Mouse (Mus musculus) liver, embryonic 16.5 days (tissue): ENCODE results near the gene Alox5. TPM values are rescaled to one million over a fixed set of nuclear protein-coding genes. Genes with fewer than 3 reads are reported as not detected.

ENCODE experiments used
- ATAC-seq: fragments of 200-750 bp; cut with Nextera tagmentation; 2 replicates; pipeline ENCODE4 v1.8.0; 2017; ENCODE audit warnings: low read depth, mild to moderate bottlenecking, moderate number of reproducible peaks, moderate library complexity
- H3K27ac ChIP-seq: fragments of 300-500 bp; sonication (generic); 2 replicates; pipeline ENCODE4 v1.5.1; 2014; ENCODE audit warnings: mild to moderate bottlenecking, low read length
- H3K27me3 ChIP-seq: fragments of 300-500 bp; sonication (generic); 2 replicates; pipeline ENCODE4 v1.6.1; 2014; ENCODE audit warnings: low read depth, low read length, mixed read lengths; ENCODE audit not compliant: control insufficient read depth, insufficient read depth
- H3K36me3 ChIP-seq: fragments of 300-500 bp; sonication (generic); 2 replicates; pipeline ENCODE4 v1.6.1; 2014; ENCODE audit warnings: mild to moderate bottlenecking; ENCODE audit not compliant: control insufficient read depth, insufficient read depth
- H3K4me1 ChIP-seq: fragments of 300-500 bp; sonication (generic); 2 replicates; pipeline ENCODE4 v1.6.1; 2014; ENCODE audit warnings: low read depth, low read length, mixed read lengths; ENCODE audit not compliant: control insufficient read depth
- H3K4me2 ChIP-seq: fragments of 300-500 bp; sonication (generic); 2 replicates; pipeline ENCODE4 v1.6.1; 2014; ENCODE audit warnings: low read depth, low read length, mixed read lengths
- H3K4me3 ChIP-seq: fragments of 300-500 bp; sonication (generic); 2 replicates; pipeline ENCODE4 v1.5.1; 2014; ENCODE audit warnings: low read depth, mild to moderate bottlenecking, low read length
- H3K9ac ChIP-seq: fragments of 300-500 bp; sonication (generic); 2 replicates; pipeline ENCODE4 v1.6.1; 2014; ENCODE audit warnings: low read depth, low read length
- H3K9me3 ChIP-seq: fragments of 300-500 bp; sonication (generic); replicated peaks from 2 replicates; pipeline ENCODE4 v1.6.1; 2016; ENCODE audit warnings: low read length; ENCODE audit not compliant: control insufficient read depth
- WGBS: fragments of 180-500 bp; shearing (Covaris S2); extraction: QIAGEN DNeasy Blood & Tissue Kit; methylation state at CpG from one replicate; pipeline ENCODE4 v1.1.7; 2014; ENCODE audit not compliant: insufficient replicate concordance; 5-methylcytosine and 5-hydroxymethylcytosine counted together
- polyA plus RNA-seq: library from polyadenylated mRNA; unstranded; fragments of >200 nt; fragmentation: Nextera tagmentation; extraction: Ambion mirVana; gene quantifications from 2 replicates; pipeline ENCODE4 v1.2.1, GENCODE M21; 2015

Gene Alox5
- polyA plus RNA-seq, 1 experiment from 2014 or later: 6.5 TPM

DNA sequence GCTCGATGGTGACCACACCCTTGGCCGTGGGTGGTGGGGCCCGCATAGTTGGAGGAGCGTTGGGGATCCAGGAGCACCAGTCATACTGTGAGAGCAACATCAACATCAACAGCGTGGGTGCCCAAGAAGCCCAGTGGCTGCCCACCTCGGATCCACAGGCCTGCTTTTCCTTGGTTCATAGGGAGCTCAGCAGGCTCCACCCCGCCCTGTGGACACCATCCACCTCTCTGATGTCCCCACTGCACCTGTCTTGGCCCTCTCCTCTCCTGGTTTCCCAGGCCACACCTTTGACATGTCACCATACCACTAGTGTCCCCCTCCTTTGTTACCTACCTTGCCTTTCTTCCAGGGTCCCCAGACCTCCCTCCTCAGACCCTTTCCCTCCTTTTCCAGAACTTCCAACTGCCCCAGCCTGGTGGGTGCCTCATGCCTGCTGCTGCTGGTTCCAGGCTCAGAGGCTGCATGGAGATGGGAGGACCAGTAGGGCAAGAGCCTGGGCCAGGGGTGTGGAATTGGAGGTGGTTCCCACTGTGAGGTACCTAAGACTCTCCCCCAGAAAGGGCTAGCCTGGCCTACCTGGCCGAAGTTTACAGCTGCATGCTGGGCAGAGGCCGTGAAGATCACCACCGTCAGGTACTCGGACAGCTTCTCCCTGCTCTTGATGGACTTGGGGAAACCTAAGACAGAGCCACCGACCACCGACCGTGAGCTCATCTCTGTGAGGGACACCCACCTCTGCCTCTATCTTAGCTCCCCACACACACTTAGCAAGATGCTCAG, 48.2 kb downstream of the Alox5 start:
- WGBS: 86% methylated on average over 14 of the region's 14 CpGs
- Histone ChIP-seq H3K4me2 (no peak overlapping the region), H3K9me3 (no peaks in the 10 kb centered on the region), H3K4me3 (no peak overlapping the region), H3K36me3 (peaks cover 27% of the 10 kb centered on the region), H3K9ac (no peak overlapping the region), H3K27ac (no peak overlapping the region), H3K4me1 (no peaks in the 10 kb centered on the region; the same call in 1 of the 2 replicates), H3K27me3 (no peaks in the 10 kb centered on the region)
- ATAC-seq: peak; percentile 14; the same call in 1 of the 2 replicates

DNA sequence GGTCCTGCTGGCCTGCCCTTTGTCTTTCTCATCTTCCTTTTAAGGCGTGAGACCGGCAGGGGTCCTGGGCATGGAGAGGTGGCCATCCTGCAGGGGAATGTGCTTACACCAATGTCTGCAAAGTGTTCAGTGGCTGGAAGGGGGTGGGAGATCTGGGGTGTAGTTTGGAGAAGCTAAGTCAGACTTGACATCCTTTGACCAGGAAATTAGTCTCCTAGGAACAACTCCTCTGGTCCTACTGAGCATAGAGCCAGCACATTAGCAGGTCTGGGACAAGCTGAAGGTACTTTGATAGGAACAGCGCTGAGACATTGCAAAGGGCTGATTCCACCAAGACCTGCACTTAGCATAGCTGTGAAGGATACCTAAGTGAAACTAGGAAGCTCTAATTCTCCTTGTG, 49.3 kb downstream of the Alox5 start:
- no peak for ATAC-seq
- no peaks in the 10 kb centered on the region; the same call in 1 of the 2 replicates for H3K4me1 ChIP-seq
- no peak overlapping the region for H3K4me2 ChIP-seq
- H3K9ac ChIP-seq: no peak overlapping the region
- 89% methylated on average over 3 of the region's 3 CpGs for WGBS
- H3K36me3 ChIP-seq: peaks cover 35% of the 10 kb centered on the region
- no peak overlapping the region for H3K27ac ChIP-seq
- H3K4me3 ChIP-seq: no peak overlapping the region
- H3K27me3 ChIP-seq: no peaks in the 10 kb centered on the region
- no peaks in the 10 kb centered on the region for H3K9me3 ChIP-seq

DNA sequence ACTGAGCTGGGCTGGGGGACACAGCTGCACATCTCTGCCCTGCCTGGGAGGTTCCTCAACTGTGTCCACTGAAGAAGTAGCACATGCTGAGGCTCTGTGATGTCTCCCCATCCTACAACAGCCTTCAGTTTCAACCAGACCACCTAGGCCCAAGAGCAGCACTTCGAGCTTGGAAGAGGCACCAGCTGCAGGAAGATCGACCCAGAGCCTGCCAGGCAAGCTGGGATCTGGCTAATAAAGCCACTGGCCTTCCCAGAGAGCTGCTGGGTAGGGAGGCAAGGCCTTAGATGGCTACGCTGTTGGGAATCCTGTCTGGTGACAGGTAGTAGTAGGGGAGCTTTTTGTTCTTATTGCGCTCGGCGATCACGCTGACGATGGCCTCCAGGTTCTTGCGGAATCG, 50.5 kb downstream of the Alox5 start:
- H3K9ac ChIP-seq: no peak overlapping the region
- no peaks in the 10 kb centered on the region for H3K4me1 ChIP-seq
- no peaks in the 10 kb centered on the region for H3K27me3 ChIP-seq
- no peak overlapping the region for H3K4me2 ChIP-seq
- peaks cover 47% of the 10 kb centered on the region for H3K36me3 ChIP-seq
- no peak overlapping the region for H3K4me3 ChIP-seq
- WGBS: 96% methylated on average over 10 of the region's 10 CpGs
- H3K27ac ChIP-seq: no peak overlapping the region
- no peak for ATAC-seq
- no peaks in the 10 kb centered on the region for H3K9me3 ChIP-seq

DNA sequence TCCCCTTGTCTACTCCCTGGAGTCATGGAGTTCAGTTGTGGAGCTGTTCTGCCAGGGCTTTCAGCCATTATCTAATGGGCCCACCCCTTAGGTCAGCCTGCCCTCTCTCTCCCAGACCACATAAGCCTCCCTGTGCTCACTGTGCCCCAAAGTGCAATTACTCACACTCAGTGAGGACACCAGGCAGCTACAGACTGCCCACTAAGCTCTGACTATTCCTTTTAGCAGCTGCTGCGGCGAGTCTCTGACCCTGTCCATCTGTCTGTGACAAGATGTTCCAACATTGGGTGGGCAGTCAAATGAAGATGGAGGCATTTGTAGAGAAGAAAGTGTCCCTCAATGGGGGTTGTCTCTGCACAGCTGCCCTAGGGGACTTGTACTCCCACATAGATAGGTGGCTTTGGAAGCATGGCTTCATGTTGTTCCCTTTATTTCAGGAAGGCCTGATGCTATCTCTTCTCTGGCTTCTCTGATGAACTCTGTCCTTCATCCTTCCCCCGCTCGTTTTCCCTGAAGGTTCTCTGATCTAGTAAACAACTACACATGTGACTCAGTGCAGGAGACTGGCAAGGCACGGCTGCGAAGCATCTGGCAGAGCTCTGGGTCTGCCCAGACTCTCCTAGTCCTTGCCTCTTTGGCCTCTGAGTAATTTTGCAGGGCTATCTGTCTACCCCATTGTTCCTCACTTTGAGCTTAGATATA, 52.9 kb downstream of the Alox5 start:
- Histone ChIP-seq H3K36me3 (peaks cover 57% of the 10 kb centered on the region), H3K9ac (no peak overlapping the region)
- ATAC-seq: no peak

DNA sequence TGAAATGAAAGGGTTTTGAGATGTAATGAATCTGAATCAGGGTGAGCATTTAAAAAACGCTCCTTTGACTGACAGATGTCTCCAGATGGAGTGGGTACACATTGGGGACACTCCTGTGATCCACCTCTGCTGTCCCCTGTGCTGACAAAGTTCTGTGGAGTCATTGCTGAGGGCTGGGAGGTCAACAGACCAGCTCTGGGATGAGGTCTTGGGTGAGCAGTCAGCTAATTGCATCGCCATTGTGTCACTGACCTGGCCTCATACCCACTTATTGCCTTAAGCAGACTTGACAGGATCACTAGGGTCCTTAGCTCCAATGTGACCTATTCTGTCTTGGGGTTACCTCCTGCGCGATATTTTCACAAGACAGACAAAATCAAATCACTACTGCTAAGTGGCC, 53.8 kb downstream of the Alox5 start:
- WGBS: 88% methylated on average over 4 of the region's 4 CpGs
- Histone ChIP-seq H3K9me3 (no peaks in the 10 kb centered on the region), H3K36me3 (peaks cover 66% of the 10 kb centered on the region), H3K4me2 (no peak overlapping the region), H3K27me3 (no peaks in the 10 kb centered on the region), H3K9ac (no peak overlapping the region), H3K4me1 (no peaks in the 10 kb centered on the region), H3K4me3 (no peak overlapping the region), H3K27ac (no peak overlapping the region)
- no peak for ATAC-seq

More for the DNA sequence above, 52.9 kb downstream of the Alox5 start:
- Histone ChIP-seq H3K27ac (no peak overlapping the region), H3K4me3 (no peak overlapping the region), H3K27me3 (no peaks in the 10 kb centered on the region), H3K4me1 (no peaks in the 10 kb centered on the region), H3K4me2 (no peak overlapping the region), H3K9me3 (no peaks in the 10 kb centered on the region)
- WGBS: 61% methylated on average over 6 of the region's 6 CpGs

DNA sequence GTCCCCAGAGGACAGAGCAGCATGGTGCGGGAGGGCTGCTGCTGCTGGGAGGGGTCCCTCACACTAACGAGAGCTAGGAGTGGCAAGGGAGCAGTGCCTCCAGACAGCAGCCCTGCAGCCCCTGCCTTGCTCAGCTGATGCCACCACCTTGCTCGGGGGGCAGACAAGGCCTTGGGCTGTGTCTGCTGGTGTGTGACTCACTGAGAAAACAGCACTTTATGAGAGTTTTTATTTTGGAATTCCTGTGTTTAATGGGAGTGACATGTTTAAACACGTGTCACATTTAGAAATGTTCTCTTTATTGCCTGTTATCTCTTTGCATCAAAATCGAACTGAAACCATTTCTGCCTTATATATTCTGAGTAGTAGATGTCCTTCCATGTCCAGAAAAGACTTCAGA, 54.3 kb downstream of the Alox5 start:
- H3K4me1 ChIP-seq: no peaks in the 10 kb centered on the region
- no peak overlapping the region for H3K27ac ChIP-seq
- no peak overlapping the region for H3K9ac ChIP-seq
- peaks cover 71% of the 10 kb centered on the region for H3K36me3 ChIP-seq
- no peak overlapping the region for H3K4me2 ChIP-seq
- no peak for ATAC-seq
- no peak overlapping the region for H3K4me3 ChIP-seq
- no peaks in the 10 kb centered on the region for H3K9me3 ChIP-seq
- 65% methylated on average over 5 of the region's 5 CpGs for WGBS
- no peaks in the 10 kb centered on the region for H3K27me3 ChIP-seq

- peaks cover 76% of the 10 kb centered on the region for H3K36me3 ChIP-seq
These were observed 54.8 kb downstream of the Alox5 start for GRCm38 (mm10) chr6:116406152-116406551.

DNA sequence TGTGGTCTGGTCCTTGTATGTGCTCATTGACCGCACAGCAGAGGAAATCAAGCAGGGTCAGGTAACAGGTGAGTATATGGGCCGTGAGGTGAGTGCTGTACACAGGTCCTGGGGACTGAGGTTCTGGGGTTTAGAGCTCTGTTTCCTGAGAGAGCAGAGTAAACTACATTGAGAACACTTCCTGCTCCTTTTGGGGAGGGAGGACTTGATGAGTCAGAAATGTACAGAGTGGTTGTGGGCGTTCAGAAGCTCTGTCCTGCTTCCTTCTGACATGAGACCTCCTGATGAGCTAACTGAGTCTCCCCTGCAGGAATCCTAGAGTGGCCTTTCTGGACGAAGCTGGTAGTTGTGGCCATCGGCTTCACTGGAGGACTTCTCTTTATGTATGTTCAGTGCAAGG, 55.3 kb downstream of the Alox5 start:
- no peak for ATAC-seq
- Histone ChIP-seq H3K27ac (no peak overlapping the region), H3K4me3 (no peak overlapping the region), H3K9me3 (no peaks in the 10 kb centered on the region), H3K27me3 (no peaks in the 10 kb centered on the region), H3K36me3 (peaks cover 80% of the 10 kb centered on the region), H3K4me1 (no peaks in the 10 kb centered on the region), H3K4me2 (no peak overlapping the region), H3K9ac (no peak overlapping the region)
- WGBS: 76% methylated on average over 5 of the region's 5 CpGs

More at GRCm38 (mm10) chr6:116406152-116406551, 54.8 kb downstream of the Alox5 start:
- no peak overlapping the region for H3K27ac ChIP-seq
- H3K4me1 ChIP-seq: no peaks in the 10 kb centered on the region
- 51% methylated on average over 2 of the region's 2 CpGs for whole genome bisulfite sequencing
- no peaks in the 10 kb centered on the region for H3K27me3 ChIP-seq
- no peaks in the 10 kb centered on the region for H3K9me3 ChIP-seq
- no peak overlapping the region for H3K4me3 ChIP-seq
- no peak overlapping the region for H3K9ac ChIP-seq
- no peak for ATAC-seq
- H3K4me2 ChIP-seq: no peak overlapping the region

DNA sequence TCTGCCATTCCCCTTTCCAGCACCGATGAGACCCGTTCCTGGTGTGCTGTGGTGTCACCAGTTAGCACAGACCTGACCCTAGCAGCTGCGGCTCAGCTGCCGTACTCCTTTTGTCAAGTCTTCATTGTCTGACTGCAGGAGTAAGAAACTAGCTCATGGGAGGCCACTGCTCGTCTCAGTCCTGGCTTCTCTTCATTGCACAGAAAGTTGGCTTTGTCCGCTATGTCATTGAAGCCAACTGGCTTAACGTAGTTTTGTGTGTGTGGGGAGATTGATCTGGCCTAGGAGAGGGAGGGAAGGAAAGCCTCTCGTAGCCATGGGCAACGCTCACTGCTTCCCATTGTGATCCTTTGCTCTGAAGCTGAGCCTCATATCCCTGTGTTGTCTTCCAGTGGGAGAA, 55.7 kb downstream of the Alox5 start:
- H3K9ac ChIP-seq: no peak overlapping the region
- no peak overlapping the region for H3K4me2 ChIP-seq
- WGBS: 95% methylated on average over 9 of the region's 9 CpGs
- peaks cover 76% of the 10 kb centered on the region for H3K36me3 ChIP-seq
- no peaks in the 10 kb centered on the region for H3K9me3 ChIP-seq
- no peaks in the 10 kb centered on the region for H3K4me1 ChIP-seq
- H3K4me3 ChIP-seq: no peak overlapping the region
- H3K27ac ChIP-seq: no peak overlapping the region
- H3K27me3 ChIP-seq: no peaks in the 10 kb centered on the region
- no peak for ATAC-seq
